Mouse (Mus musculus): ENCODE data around the gene Clec9a. TPM values are rescaled to one million over a fixed set of nuclear protein-coding genes. Genes with fewer than 3 reads are reported as not detected.

Clec9a gene
- total and polyA plus RNA-seq, 3 experiments: 0.11 TPM; not detected in 2

DNA sequence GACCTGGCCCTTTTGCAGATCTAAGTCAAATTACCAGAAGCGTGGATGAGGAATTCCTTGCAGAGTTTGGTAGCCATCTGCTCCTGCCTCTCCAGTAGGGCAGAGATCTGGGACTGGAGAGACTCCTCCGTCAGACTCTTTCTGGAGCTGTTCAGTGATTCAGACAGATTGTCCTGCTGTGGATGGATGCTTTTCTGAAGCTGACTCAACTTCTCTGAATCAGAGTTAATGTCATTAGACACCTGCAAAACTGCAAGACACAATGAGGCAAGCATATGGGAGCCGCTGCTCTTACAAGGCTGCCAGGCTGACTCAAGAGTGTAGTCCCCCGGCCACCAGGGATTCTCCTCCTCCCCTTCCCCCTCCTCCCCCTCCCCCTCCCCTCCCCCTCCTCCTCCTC is 28.2 kb upstream of the Clec9a start:
- Histone ChIP-seq H3K4me1 (ENCODE audit: insufficient read depth, low read depth, low read length) (no peaks in the 10 kb centered on the region), H3K36me3 (replicated peaks) (no peaks in the 10 kb centered on the region), H3K9me3 (replicated peaks) (no peaks in the 10 kb centered on the region), H3K27me3 (ENCODE audit: insufficient read depth, low read length) (no peaks in the 10 kb centered on the region), H3K4me3 (ENCODE audit: low read depth, low read length) (no peak overlapping the region)
- DNase-seq (ENCODE audit: low spot score): no peak
- ATAC-seq (ENCODE audit: extremely low read depth, insufficient number of reproducible peaks, low FRiP score, poor library complexity, severe bottlenecking): no peak
- no peak for TF ChIP-seq GATA2 (IDR thresholded peaks at IDR 0.05; ENCODE audit: borderline replicate concordance, low read depth, low read length)
- no peak for TF ChIP-seq TAL1 (conservative IDR thresholded peaks at IDR 0.05; ENCODE audit: low read depth, low read length)
- TF ChIP-seq CTCF (IDR thresholded peaks at IDR 0.05; ENCODE audit: low read depth, low read length): no peak
- no peak for TF ChIP-seq GATA1 (IDR thresholded peaks at IDR 0.05; ENCODE audit: borderline replicate concordance, low read length)
- no peak for TF ChIP-seq POLR2AphosphoS5 (IDR thresholded peaks at IDR 0.05; ENCODE audit: insufficient replicate concordance, low read depth, low read length)

DNA sequence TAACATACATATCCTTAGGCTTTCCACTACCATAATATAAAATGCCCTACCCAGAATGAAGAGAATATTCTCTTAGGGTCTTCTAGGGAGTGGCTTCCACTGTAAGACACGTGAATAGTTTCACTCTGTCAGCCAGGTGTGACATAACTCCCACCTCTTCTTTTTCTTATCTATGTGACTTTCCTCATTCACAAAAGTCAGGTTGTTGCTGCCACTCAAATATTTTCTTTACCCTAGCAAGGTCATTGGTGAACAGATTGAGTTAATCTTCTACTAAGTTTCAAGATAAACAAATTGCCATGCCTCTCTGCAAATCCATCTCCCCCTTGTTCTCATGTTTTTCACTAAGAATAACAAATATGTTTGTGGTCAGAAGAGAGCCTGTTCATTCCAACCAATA is 26.9 kb upstream of the Clec9a start:
- TF ChIP-seq CTCF (IDR thresholded peaks at IDR 0.05; ENCODE audit: low read depth, low read length): no peak
- TF ChIP-seq GATA2 (IDR thresholded peaks at IDR 0.05; ENCODE audit: borderline replicate concordance, low read depth, low read length): no peak
- no peak for TF ChIP-seq GATA1 (IDR thresholded peaks at IDR 0.05; ENCODE audit: borderline replicate concordance, low read length)
- TF ChIP-seq TAL1 (conservative IDR thresholded peaks at IDR 0.05; ENCODE audit: low read depth, low read length): no peak
- no peak for TF ChIP-seq POLR2AphosphoS5 (IDR thresholded peaks at IDR 0.05; ENCODE audit: insufficient replicate concordance, low read depth, low read length)

DNA sequence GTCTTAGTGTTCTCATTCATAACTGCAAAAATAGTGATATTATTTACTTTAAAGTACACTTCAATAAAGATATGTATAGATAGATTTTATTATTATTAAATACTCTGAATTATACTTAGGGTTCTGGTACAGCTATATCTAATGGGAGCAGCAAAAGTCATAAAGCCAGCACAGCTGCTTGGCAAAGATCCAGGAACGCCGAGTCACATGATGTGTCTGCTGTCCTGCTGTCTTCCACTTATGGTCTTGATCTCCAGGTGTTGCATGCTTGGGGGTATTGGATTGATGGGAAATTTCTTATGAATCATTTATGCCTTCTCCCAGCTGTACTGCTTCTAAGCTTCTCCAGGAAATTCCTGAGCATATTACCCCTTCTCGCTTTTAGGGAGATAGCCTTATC is 25.2 kb upstream of the Clec9a start:
- Histone ChIP-seq H3K36me3 (replicated peaks) (no peaks in the 10 kb centered on the region), H3K9me3 (replicated peaks) (no peaks in the 10 kb centered on the region), H3K4me1 (ENCODE audit: insufficient read depth, low read depth, low read length) (no peaks in the 10 kb centered on the region), H3K4me3 (ENCODE audit: low read depth, low read length) (no peak overlapping the region), H3K27me3 (ENCODE audit: insufficient read depth, low read length) (no peaks in the 10 kb centered on the region)
- no peak for ATAC-seq (ENCODE audit: extremely low read depth, insufficient number of reproducible peaks, low FRiP score, poor library complexity, severe bottlenecking)
- TF ChIP-seq TAL1 (conservative IDR thresholded peaks at IDR 0.05; ENCODE audit: low read depth, low read length): no peak
- TF ChIP-seq GATA2 (IDR thresholded peaks at IDR 0.05; ENCODE audit: borderline replicate concordance, low read depth, low read length): no peak
- no peak for TF ChIP-seq CTCF (IDR thresholded peaks at IDR 0.05; ENCODE audit: low read depth, low read length)
- no peak for TF ChIP-seq POLR2AphosphoS5 (IDR thresholded peaks at IDR 0.05; ENCODE audit: insufficient replicate concordance, low read depth, low read length)
- TF ChIP-seq GATA1 (IDR thresholded peaks at IDR 0.05; ENCODE audit: borderline replicate concordance, low read length): no peak
- DNase-seq (ENCODE audit: low spot score): no peak

More for the DNA sequence above, 26.9 kb upstream of the Clec9a start:
- H3K4me1 ChIP-seq (ENCODE audit: insufficient read depth, low read depth, low read length): no peaks in the 10 kb centered on the region
- ATAC-seq (ENCODE audit: extremely low read depth, insufficient number of reproducible peaks, low FRiP score, poor library complexity, severe bottlenecking) (no peak), DNase-seq (ENCODE audit: low spot score) (no peak)
- H3K27me3 ChIP-seq (ENCODE audit: insufficient read depth, low read length): no peaks in the 10 kb centered on the region
- H3K36me3 ChIP-seq (replicated peaks): no peaks in the 10 kb centered on the region
- H3K4me3 ChIP-seq (ENCODE audit: low read depth, low read length): no peak overlapping the region
- H3K9me3 ChIP-seq (replicated peaks): no peaks in the 10 kb centered on the region

DNA sequence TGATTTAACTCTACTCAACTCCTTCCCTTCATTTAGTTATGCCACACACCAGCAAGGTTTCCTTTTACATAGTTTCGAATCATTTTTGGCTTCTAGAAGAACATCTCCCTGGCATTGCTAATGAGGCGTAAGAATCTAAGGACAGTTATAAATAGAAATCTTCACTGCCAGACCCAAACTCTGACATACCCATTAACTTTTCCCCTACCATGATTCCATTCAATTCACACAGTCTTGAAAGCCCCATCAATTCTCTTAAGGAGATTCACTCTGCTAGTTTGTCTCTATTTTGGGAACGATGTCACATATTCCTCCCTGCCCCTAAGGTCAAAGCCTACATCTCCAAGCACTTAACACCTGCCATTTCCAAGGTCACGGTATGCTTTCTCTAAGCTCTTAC is 23.7 kb upstream of the Clec9a start:
- no peak overlapping the region for H3K4me3 ChIP-seq (ENCODE audit: low read depth, low read length)
- H3K27me3 ChIP-seq (ENCODE audit: insufficient read depth, low read length): no peaks in the 10 kb centered on the region
- no peak for ATAC-seq (ENCODE audit: extremely low read depth, insufficient number of reproducible peaks, low FRiP score, poor library complexity, severe bottlenecking)
- TF ChIP-seq GATA1 (IDR thresholded peaks at IDR 0.05; ENCODE audit: borderline replicate concordance, low read length) (no peak), GATA2 (IDR thresholded peaks at IDR 0.05; ENCODE audit: borderline replicate concordance, low read depth, low read length) (no peak), TAL1 (conservative IDR thresholded peaks at IDR 0.05; ENCODE audit: low read depth, low read length) (no peak), CTCF (IDR thresholded peaks at IDR 0.05; ENCODE audit: low read depth, low read length) (no peak), POLR2AphosphoS5 (IDR thresholded peaks at IDR 0.05; ENCODE audit: insufficient replicate concordance, low read depth, low read length) (no peak)
- H3K36me3 ChIP-seq (replicated peaks): no peaks in the 10 kb centered on the region
- no peak for DNase-seq (ENCODE audit: low spot score)
- H3K9me3 ChIP-seq (replicated peaks): no peaks in the 10 kb centered on the region
- no peaks in the 10 kb centered on the region for H3K4me1 ChIP-seq (ENCODE audit: insufficient read depth, low read depth, low read length)

DNA sequence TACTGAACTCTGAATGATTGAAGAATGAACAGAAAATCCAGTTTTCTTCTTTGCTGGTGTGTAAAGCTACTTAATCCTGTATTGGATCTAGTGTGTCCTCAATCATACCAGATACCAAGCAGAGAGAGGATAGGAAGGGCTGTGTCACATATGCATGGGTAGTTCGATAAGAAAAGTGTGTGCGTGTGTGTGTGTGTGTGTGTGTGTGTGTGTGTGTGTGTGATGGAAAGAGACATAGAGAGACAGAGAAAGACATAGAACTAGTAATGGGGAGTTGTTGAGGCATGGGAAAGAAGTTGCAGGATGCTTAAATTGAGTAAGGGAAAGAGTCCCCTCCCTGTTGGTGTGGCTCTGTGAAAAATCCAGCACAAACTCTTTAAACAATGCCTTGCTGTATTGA is 22.9 kb upstream of the Clec9a start, which contains the start of gene Clec12b:
Gene Clec12b (minus strand): TSS at position 101 of the 400 bp plus-strand sequence.
- TF ChIP-seq GATA2 (IDR thresholded peaks at IDR 0.05; ENCODE audit: borderline replicate concordance, low read depth, low read length): no peak
- TF ChIP-seq CTCF (IDR thresholded peaks at IDR 0.05; ENCODE audit: low read depth, low read length): no peak
- TF ChIP-seq GATA1 (IDR thresholded peaks at IDR 0.05; ENCODE audit: borderline replicate concordance, low read length): no peak
- no peak for TF ChIP-seq TAL1 (conservative IDR thresholded peaks at IDR 0.05; ENCODE audit: low read depth, low read length)
- TF ChIP-seq POLR2AphosphoS5 (IDR thresholded peaks at IDR 0.05; ENCODE audit: insufficient replicate concordance, low read depth, low read length): no peak
- no peaks in the 10 kb centered on the region for H3K27me3 ChIP-seq (ENCODE audit: insufficient read depth, low read length)

DNA sequence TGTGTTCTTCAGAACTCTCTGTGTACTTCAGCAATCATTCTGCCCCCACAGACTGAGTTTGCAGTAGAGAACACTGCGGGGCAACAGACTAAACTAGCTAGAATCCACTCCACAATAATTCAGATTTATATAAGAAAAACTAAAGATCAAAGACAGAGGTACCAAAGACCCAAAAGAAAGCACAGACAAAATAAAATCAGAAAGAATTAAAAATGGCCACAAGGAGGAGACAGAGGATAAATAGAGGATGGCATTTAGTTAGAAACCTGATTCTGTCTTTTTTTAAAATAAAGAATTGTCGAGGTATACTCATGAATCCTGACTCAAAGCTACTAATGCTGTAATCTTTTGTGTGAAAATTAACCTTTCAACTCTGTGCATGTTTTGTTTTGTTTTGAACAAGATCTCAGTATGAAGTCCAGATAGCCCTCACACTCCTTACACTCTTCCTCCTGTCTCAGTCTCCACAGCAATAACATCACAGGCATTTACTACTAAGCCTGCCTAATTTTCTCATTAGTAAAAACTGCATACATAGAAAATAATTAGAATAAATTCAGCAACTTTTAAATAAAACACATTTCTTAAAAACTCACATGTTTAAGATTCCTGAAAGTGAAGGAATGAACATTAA is 15.5 kb upstream of the Clec9a start:
- Histone ChIP-seq H3K9me3 (replicated peaks) (no peaks in the 10 kb centered on the region), H3K36me3 (replicated peaks) (no peaks in the 10 kb centered on the region), H3K27me3 (ENCODE audit: insufficient read depth, low read length) (no peaks in the 10 kb centered on the region), H3K4me3 (ENCODE audit: low read depth, low read length) (no peak overlapping the region), H3K4me1 (ENCODE audit: insufficient read depth, low read depth, low read length) (no peaks in the 10 kb centered on the region)
- TF ChIP-seq POLR2AphosphoS5 (IDR thresholded peaks at IDR 0.05; ENCODE audit: insufficient replicate concordance, low read depth, low read length): no peak
- no peak for TF ChIP-seq CTCF (IDR thresholded peaks at IDR 0.05; ENCODE audit: low read depth, low read length)
- TF ChIP-seq GATA1 (IDR thresholded peaks at IDR 0.05; ENCODE audit: borderline replicate concordance, low read length): no peak
- no peak for TF ChIP-seq GATA2 (IDR thresholded peaks at IDR 0.05; ENCODE audit: borderline replicate concordance, low read depth, low read length)
- no peak for TF ChIP-seq TAL1 (conservative IDR thresholded peaks at IDR 0.05; ENCODE audit: low read depth, low read length)
- ATAC-seq (ENCODE audit: extremely low read depth, insufficient number of reproducible peaks, low FRiP score, poor library complexity, severe bottlenecking) (no peak), DNase-seq (ENCODE audit: low spot score) (no peak)

More for the DNA sequence above, 22.9 kb upstream of the Clec9a start, which contains the start of gene Clec12b:
- H3K4me3 ChIP-seq (ENCODE audit: low read depth, low read length): no peak within 1 kb of the TSS
- H3K36me3 ChIP-seq (replicated peaks): no peaks in the 10 kb centered on the region
- DNase-seq (ENCODE audit: low spot score) (no peak), ATAC-seq (ENCODE audit: extremely low read depth, insufficient number of reproducible peaks, low FRiP score, poor library complexity, severe bottlenecking) (no peak)
- H3K4me1 ChIP-seq (ENCODE audit: insufficient read depth, low read depth, low read length): no peaks in the 10 kb centered on the region
- no peaks in the 10 kb centered on the region for H3K9me3 ChIP-seq (replicated peaks)
